In genomic region chr8:123066101-123066683, GRCm38 (mm10) we compare ENCODE assay signal across 8 mouse cellular contexts. TPM values are rescaled to one million over a fixed set of nuclear protein-coding genes. Genes with fewer than 3 reads are reported as not detected.
DNase-seq lines count a peak whose midpoint lies in the region; ATAC-seq and TF ChIP-seq lines count a peak whose summit lies in the region.

No protein-coding gene starts in this region.

- H3K4me1 ChIP-seq in heart, embryonic 11.5 days (ENCODE audit: control insufficient read depth, insufficient read depth, low read length), result peaks cover 18% of the 10 kb centered on the region
- H3K4me1 ChIP-seq in E14TG2a.4 (replicated peaks; ENCODE audit: low read depth, low read length), result peaks cover 40% of the 10 kb centered on the region
- peaks cover 44% of the 10 kb centered on the region for H3K4me1 ChIP-seq in erythroblast, embryonic 14.5 days (ENCODE audit: control insufficient read depth)
- peaks cover 13% of the 10 kb centered on the region for H3K4me1 ChIP-seq in liver, adult 2 months (ENCODE audit: control insufficient read depth, insufficient read depth, low read length)
- no peaks in the 10 kb centered on the region for H3K4me1 ChIP-seq in stomach, postnatal 0 days (replicated peaks; ENCODE audit: control insufficient read depth, insufficient read depth)

- no peak for TF ChIP-seq CTCF in E14TG2a.4 (conservative IDR thresholded peaks at IDR 0.05; ENCODE audit: low read length)
- TF ChIP-seq CTCF in liver, adult 2 months (IDR thresholded peaks at IDR 0.05; ENCODE audit: low read depth, low read length), result no peak
- TF ChIP-seq CTCF in stomach, postnatal 0 days (IDR thresholded peaks at IDR 0.05; ENCODE audit: low read depth), result peak; percentile 59

- peaks cover 8% of the 10 kb centered on the region; the same call in 1 of the 2 replicates for H3K79me2 ChIP-seq in liver, adult 2 months (ENCODE audit: control insufficient read depth, insufficient read depth, low read length)

- H3K9me3 ChIP-seq in heart, embryonic 11.5 days (replicated peaks; ENCODE audit: control insufficient read depth, low read length), result no peaks in the 10 kb centered on the region
- H3K9me3 ChIP-seq in E14TG2a.4 (ENCODE audit: low read length), result no peaks in the 10 kb centered on the region
- H3K9me3 ChIP-seq in erythroblast, embryonic 14.5 days (ENCODE audit: control insufficient read depth, low read length), result 0 out of 2 replicates have a peak, but pooled peaks cover 2% of the 10 kb centered on the region
- H3K9me3 ChIP-seq in stomach, postnatal 0 days (ENCODE audit: control insufficient read depth, low read length), result no peaks in the 10 kb centered on the region

- peaks cover 3% of the 10 kb centered on the region; the same call in 1 of the 2 replicates for H3K36me3 ChIP-seq in heart, embryonic 11.5 days (ENCODE audit: control insufficient read depth, insufficient read depth, low read length)
- H3K36me3 ChIP-seq in E14TG2a.4 (ENCODE audit: insufficient read depth, low read length), result peaks cover 38% of the 10 kb centered on the region
- peaks cover 41% of the 10 kb centered on the region for H3K36me3 ChIP-seq in erythroblast, embryonic 14.5 days (ENCODE audit: control insufficient read depth)
- H3K36me3 ChIP-seq in liver, adult 2 months (ENCODE audit: control insufficient read depth, insufficient read depth, low read length), result 0 out of 2 replicates have a peak, but pooled peaks cover 2% of the 10 kb centered on the region
- H3K36me3 ChIP-seq in stomach, postnatal 0 days (ENCODE audit: control insufficient read depth, insufficient read depth, low read length), result no peaks in the 10 kb centered on the region

- WGBS in heart, embryonic 11.5 days (ENCODE audit: insufficient replicate concordance), result 38% methylated on average over 7 of the region's 7 CpGs
- 36% methylated on average over 7 of the region's 7 CpGs for WGBS in liver, adult 2 months
- 26% methylated on average over 7 of the region's 7 CpGs for WGBS in stomach, postnatal 0 days

- peak overlapping the region; percentile 94 for H3K27ac ChIP-seq in heart, embryonic 11.5 days (ENCODE audit: low read depth, low read length)
- peak overlapping the region; percentile 77 for H3K27ac ChIP-seq in liver, adult 2 months (replicated peaks; ENCODE audit: insufficient read depth, low read depth, low read length)
- H3K27ac ChIP-seq in stomach, postnatal 0 days (replicated peaks), result peak overlapping the region; percentile 92

- H3K9ac ChIP-seq in heart, embryonic 11.5 days (ENCODE audit: low read depth, low read length), result peak overlapping the region; percentile 99
- H3K9ac ChIP-seq in liver, adult 2 months (ENCODE audit: low read depth, low read length), result peak overlapping the region; percentile 87
- H3K9ac ChIP-seq in stomach, postnatal 0 days (ENCODE audit: low read length), result peak overlapping the region; percentile 92

- no peaks in the 10 kb centered on the region for H3K27me3 ChIP-seq in heart, embryonic 11.5 days (ENCODE audit: control insufficient read depth, insufficient read depth, low read length)
- H3K27me3 ChIP-seq in E14TG2a.4 (ENCODE audit: insufficient read depth, low read length), result no peaks in the 10 kb centered on the region
- no peaks in the 10 kb centered on the region for H3K27me3 ChIP-seq in erythroblast, embryonic 14.5 days (ENCODE audit: control insufficient read depth)
- no peaks in the 10 kb centered on the region for H3K27me3 ChIP-seq in liver, adult 2 months (ENCODE audit: control insufficient read depth, insufficient read depth, low read length)
- H3K27me3 ChIP-seq in stomach, postnatal 0 days (ENCODE audit: control insufficient read depth, insufficient read depth, low read length), result no peaks in the 10 kb centered on the region

- peak overlapping the region; percentile 78 for H3K4me2 ChIP-seq in heart, embryonic 11.5 days
- peak overlapping the region; percentile 71 for H3K4me2 ChIP-seq in stomach, postnatal 0 days (replicated peaks; ENCODE audit: low read depth)

- TF ChIP-seq POLR2A in liver, adult 2 months (IDR thresholded peaks at IDR 0.05; ENCODE audit: extremely low read depth, insufficient read depth, low read length), result no peak

- H3K4me3 ChIP-seq in heart, embryonic 11.5 days (ENCODE audit: low read depth, low read length), result peak overlapping the region; percentile 93
- H3K4me3 ChIP-seq in E14TG2a.4 (replicated peaks; ENCODE audit: low read length), result peak overlapping the region; percentile 99
- H3K4me3 ChIP-seq in erythroblast, embryonic 14.5 days (replicated peaks), result peak overlapping the region; percentile 100
- peak overlapping the region; percentile 93 for H3K4me3 ChIP-seq in liver, adult 2 months (ENCODE audit: insufficient read depth, low read depth, low read length)
- H3K4me3 ChIP-seq in stomach, postnatal 0 days (ENCODE audit: low read depth, low read length), result peak overlapping the region; percentile 90

- no peak for ATAC-seq in heart, embryonic 11.5 days (replicated peaks; ENCODE audit: insufficient number of reproducible peaks, low FRiP score, low TSS enrichment)
- ATAC-seq in stomach, postnatal 0 days (ENCODE audit: low FRiP score, low TSS enrichment), result no peak

- no peak for DNase-seq in heart, adult 11 months
- DNase-seq in liver, adult 2 months (ENCODE audit: extremely low read depth, low read depth, low spot score), result no peak
- no peak for DNase-seq in stomach, postnatal 0 days (ENCODE audit: low spot score)
- no peak for DNase-seq in thymus, postnatal 0 days (ENCODE audit: low spot score)
- DNase-seq in adrenal gland, adult (ENCODE audit: inconsistent age in 2 of 2, low spot score in 1 of 2), result no peak

- TF ChIP-seq EP300 in stomach, postnatal 0 days (optimal IDR thresholded peaks at IDR 0.05), result no peak

RNA-seq across cellular contexts. Expression of gene Spg7, which starts 3.5 kb away (rescaled TPM):
- polyA plus RNA-seq in heart, embryonic 11.5 days (2014; fragmentation: Nextera tagmentation; extraction: Ambion mirVana), result 48.7 and 49.4 TPM in 2 replicates
- polyA plus RNA-seq in erythroblast, embryonic 14.5 days (2012), result 5.5 and 6.3 TPM in 2 replicates
- total RNA-seq in liver, adult 2 months (2014; rRNA removed), result 27.4 and 29.5 TPM in 2 replicates
- polyA plus RNA-seq in liver, adult 2 months (2012; rRNA removed), result 62.4 and 81.4 TPM in 2 replicates
- polyA plus RNA-seq in stomach, postnatal 0 days (2015; fragmentation: Nextera tagmentation; extraction: Ambion mirVana), result 29.6 and 32.0 TPM in 2 replicates
- 48.2 and 49.5 TPM in 2 replicates for polyA plus RNA-seq in thymus, postnatal 0 days (2015; fragmentation: Nextera tagmentation; extraction: Ambion mirVana)

RNA-seq across cellular contexts. Expression of gene Ankrd11, which starts 24.1 kb away (rescaled TPM):
- 49.5 and 51.3 TPM in 2 replicates for polyA plus RNA-seq in heart, embryonic 11.5 days (2014; fragmentation: Nextera tagmentation; extraction: Ambion mirVana)
- 6.3 and 8.2 TPM in 2 replicates for polyA plus RNA-seq in erythroblast, embryonic 14.5 days (2012)
- 22.1 and 28.0 TPM in 2 replicates for total RNA-seq in liver, adult 2 months (2014; rRNA removed)
- polyA plus RNA-seq in liver, adult 2 months (2012; rRNA removed), result 22.7 and 28.3 TPM in 2 replicates
- polyA plus RNA-seq in stomach, postnatal 0 days (2015; fragmentation: Nextera tagmentation; extraction: Ambion mirVana), result 35.0 and 35.8 TPM in 2 replicates
- 51.4 and 78.6 TPM in 2 replicates for polyA plus RNA-seq in thymus, postnatal 0 days (2015; fragmentation: Nextera tagmentation; extraction: Ambion mirVana)

RNA-seq across cellular contexts. Expression of gene Rpl13, which starts 36.0 kb away (rescaled TPM):
- polyA plus RNA-seq in heart, embryonic 11.5 days (2014; fragmentation: Nextera tagmentation; extraction: Ambion mirVana), result 1,217 and 1,331 TPM in 2 replicates
- polyA plus RNA-seq in erythroblast, embryonic 14.5 days (2012), result 428 and 471 TPM in 2 replicates
- 764 and 919 TPM in 2 replicates for total RNA-seq in liver, adult 2 months (2014; rRNA removed)
- 634 and 769 TPM in 2 replicates for polyA plus RNA-seq in liver, adult 2 months (2012; rRNA removed)
- polyA plus RNA-seq in stomach, postnatal 0 days (2015; fragmentation: Nextera tagmentation; extraction: Ambion mirVana), result 1,460 and 1,506 TPM in 2 replicates
- polyA plus RNA-seq in thymus, postnatal 0 days (2015; fragmentation: Nextera tagmentation; extraction: Ambion mirVana), result 1,818 and 1,880 TPM in 2 replicates

RNA-seq across cellular contexts. Expression of gene Cpne7, which starts 51.0 kb away (rescaled TPM):
- polyA plus RNA-seq in heart, embryonic 11.5 days (2014; fragmentation: Nextera tagmentation; extraction: Ambion mirVana), result 0.27 and 0.31 TPM in 2 replicates
- polyA plus RNA-seq in erythroblast, embryonic 14.5 days (2012), result 0.07 and 0.08 TPM in 2 replicates
- total RNA-seq in liver, adult 2 months (2014; rRNA removed), result 0.07 and 0.09 TPM in 2 replicates
- polyA plus RNA-seq in liver, adult 2 months (2012; rRNA removed), result 0.09 and 0.28 TPM in 2 replicates
- polyA plus RNA-seq in stomach, postnatal 0 days (2015; fragmentation: Nextera tagmentation; extraction: Ambion mirVana), result 1.4 TPM in 2 replicates
- 0.22 and 0.31 TPM in 2 replicates for polyA plus RNA-seq in thymus, postnatal 0 days (2015; fragmentation: Nextera tagmentation; extraction: Ambion mirVana)
